Mouse (Mus musculus) T-helper 17 cell (primary cell): ENCODE data around the gene Rgs5.

Experiments
- in situ Hi-C, 2 experiments: fragments of 300-600 bp; cut with MboI, MseI; formaldehyde crosslinking; loops; 1 replicate in 1 of 2; 2 replicates in 1 of 2; pipeline ENCODE4 v1.15.1; 2025; ENCODE audit warnings: high pct_unique_total_duplicates in 2 of 2

Rgs5 gene

GRCm38 (mm10) chr1:169655256-169655655 lies at the start of gene Rgs5:
Gene Rgs5, plus strand, starts transcription at chr1:169655501.
- in situ Hi-C loops: loop anchor here in 1 of 2 experiments (10.0 kb wide), 1 partner anchor 600 kb away; no protein-coding TSS in a partner anchor

- in situ Hi-C loops: no loop called here
Observed at GRCm38 (mm10) chr1:169606164-169606563, 49.1 kb upstream of the Rgs5 start.

GRCm38 (mm10) chr1:169629738-169630137 lies 25.6 kb upstream of the Rgs5 start:
- in situ Hi-C loops: loop anchor here in 1 of 2 experiments (5.0 kb wide), 1 partner anchor 952 kb away; no protein-coding TSS in a partner anchor

GRCm38 (mm10) chr1:169637251-169637750 lies 18.0 kb upstream of the Rgs5 start:
- in situ Hi-C loops: no loop called here

GRCm38 (mm10) chr1:169644884-169645653 lies 10.2 kb upstream of the Rgs5 start:
- in situ Hi-C loops: no loop called here

GRCm38 (mm10) chr1:169659479-169659878 lies 4.2 kb downstream of the Rgs5 start:
- in situ Hi-C loops: loop anchor here in 1 of 2 experiments (10.0 kb wide), 1 partner anchor 605 kb away; no protein-coding TSS in a partner anchor

- in situ Hi-C loops: no loop called here
Observed at GRCm38 (mm10) chr1:169667328-169667727, 12.0 kb downstream of the Rgs5 start.

- in situ Hi-C loops: loop anchor here in 1 of 2 experiments (10.0 kb wide), 1 partner anchor 244 kb away; no protein-coding TSS in a partner anchor
Observed at GRCm38 (mm10) chr1:169670705-169671104, 15.4 kb downstream of the Rgs5 start.

- in situ Hi-C loops: loop anchor here in 1 of 2 experiments (10.0 kb wide), 1 partner anchor 243 kb away; no protein-coding TSS in a partner anchor
Observed at GRCm38 (mm10) chr1:169671801-169672200, 16.5 kb downstream of the Rgs5 start.

- in situ Hi-C loops: loop anchor here in 1 of 2 experiments (10.0 kb wide), 1 partner anchor 243 kb away; no protein-coding TSS in a partner anchor
Observed at GRCm38 (mm10) chr1:169672272-169672671, 17.0 kb downstream of the Rgs5 start.

- in situ Hi-C loops: loop anchor here in 1 of 2 experiments (10.0 kb wide), 1 partner anchor 241 kb away; no protein-coding TSS in a partner anchor
Observed at GRCm38 (mm10) chr1:169674116-169674515, 18.8 kb downstream of the Rgs5 start.

GRCm38 (mm10) chr1:169676751-169677150 lies 21.4 kb downstream of the Rgs5 start:
- in situ Hi-C loops: loop anchor here in 1 of 2 experiments (10.0 kb wide), 1 partner anchor 238 kb away; no protein-coding TSS in a partner anchor

- in situ Hi-C loops: no loop called here
Observed at GRCm38 (mm10) chr1:169680455-169681208, 25.3 kb downstream of the Rgs5 start.

GRCm38 (mm10) chr1:169682775-169683497 lies 27.6 kb downstream of the Rgs5 start:
- in situ Hi-C loops: no loop called here

GRCm38 (mm10) chr1:169685257-169685656 lies 30.0 kb downstream of the Rgs5 start:
- in situ Hi-C loops: no loop called here

GRCm38 (mm10) chr1:169693040-169693439 lies 37.7 kb downstream of the Rgs5 start:
- in situ Hi-C loops: no loop called here

- in situ Hi-C loops: no loop called here
Observed at GRCm38 (mm10) chr1:169693537-169693936, 38.2 kb downstream of the Rgs5 start.

- in situ Hi-C loops: no loop called here
Observed at GRCm38 (mm10) chr1:169695356-169695755, 40.1 kb downstream of the Rgs5 start.

- in situ Hi-C loops: no loop called here
Observed at GRCm38 (mm10) chr1:169697236-169697635, 41.9 kb downstream of the Rgs5 start.

- in situ Hi-C loops: no loop called here
Observed at GRCm38 (mm10) chr1:169699184-169699583, 43.9 kb downstream of the Rgs5 start.
